Mouse (Mus musculus): ENCODE measurements around the gene Lypd8. TPM values are rescaled to one million over a fixed set of nuclear protein-coding genes. Genes with fewer than 3 reads are reported as not detected.

Lypd8 gene
- total RNA-seq, 1 experiment from 2014 or later, result not detected

DNA sequence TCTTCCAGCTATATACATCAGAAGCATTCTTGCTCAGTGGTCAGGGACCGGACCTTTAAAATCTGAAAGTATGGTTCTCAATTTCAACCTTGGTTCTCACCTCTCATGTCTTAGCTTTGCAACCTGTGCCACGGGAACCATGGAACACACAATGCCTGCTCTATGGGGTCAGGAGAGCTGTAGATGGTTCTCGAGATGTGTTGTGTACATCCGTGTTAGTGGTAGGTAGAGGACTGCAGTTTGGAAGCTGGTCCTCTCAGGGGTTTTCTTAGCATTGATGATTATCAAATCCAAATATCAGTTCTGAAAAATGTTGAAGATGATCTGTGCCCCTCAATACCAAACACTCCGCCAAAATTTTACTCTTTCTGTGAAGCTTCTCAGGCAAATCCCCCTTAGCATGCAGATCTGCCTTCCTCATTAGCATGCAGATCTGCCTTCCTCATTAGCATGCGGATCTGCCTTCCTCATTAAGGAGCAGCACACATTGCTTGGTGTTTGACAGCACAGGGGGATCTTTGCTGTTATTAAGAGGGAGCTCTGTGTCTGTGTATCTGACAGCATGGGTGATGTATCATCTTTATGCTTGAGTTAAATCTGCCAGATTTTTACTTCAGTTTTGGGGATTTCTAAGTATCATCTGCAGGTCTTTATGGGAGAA is 21.3 kb downstream of the Lypd8 start:
- DNase-seq, result no peak

- no peak for DNase-seq
Observed at GRCm38 (mm10) chr11:58400655-58401054, 21.8 kb downstream of the Lypd8 start.

- no peak for DNase-seq
Observed at GRCm38 (mm10) chr11:58408066-58408465, 29.2 kb downstream of the Lypd8 start.

GRCm38 (mm10) chr11:58418336-58418735 is 39.5 kb downstream of the Lypd8 start:
- no peak for DNase-seq

GRCm38 (mm10) chr11:58420815-58421214 is 42.0 kb downstream of the Lypd8 start, which contains the start of gene 1810065E05Rik:
Gene 1810065E05Rik (plus strand): TSS chr11:58421111.
- DNase-seq, result no peak

GRCm38 (mm10) chr11:58432259-58432658 is 53.4 kb downstream of the Lypd8 start, which contains the start of gene Gm12253:
Gene Gm12253 (plus strand): TSS chr11:58432559.
- no peak for DNase-seq

DNA sequence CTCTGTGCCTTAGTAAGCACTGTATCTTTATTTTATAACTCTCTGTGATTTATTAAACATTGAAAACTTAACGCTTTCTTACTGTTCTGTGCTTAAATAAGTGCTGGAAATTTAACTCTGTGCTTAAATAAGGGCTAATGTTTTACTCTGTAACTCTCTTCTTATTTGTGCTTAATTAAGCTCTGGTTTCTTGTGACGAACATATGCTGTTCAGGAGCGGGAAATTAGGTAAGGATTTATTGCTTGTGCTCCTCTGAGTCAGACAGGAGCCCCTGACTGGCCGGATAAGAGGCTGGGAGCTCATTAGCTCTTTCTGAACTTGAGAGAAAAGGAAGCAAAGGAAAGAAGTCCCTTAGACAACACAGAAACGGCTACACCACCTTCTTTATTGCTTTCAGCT is 59.0 kb downstream of the Lypd8 start:
- DNase-seq, result no peak

Other genes starting within 250 kb of the Lypd8 start
- 20.2 and 23.4 TPM in 2 replicates for gene Gemin5, start 210.5 kb upstream of the Lypd8 start, total RNA-seq (2021)
- 74.6 and 77.2 TPM in 2 replicates for gene Mrpl22, start 207.4 kb upstream of the Lypd8 start, total RNA-seq (2021)
- gene Igtp, start 179.5 kb upstream of the Lypd8 start, total RNA-seq (2021), result 8.5 and 8.9 TPM in 2 replicates
- gene Irgm2, start 179.4 kb upstream of the Lypd8 start, total RNA-seq (2021), result 7.1 and 9.2 TPM in 2 replicates
- gene 4930438A08Rik, start 104.2 kb upstream of the Lypd8 start, total RNA-seq (2021), result not detected in 2 replicates
- 9.1 and 9.3 TPM in 2 replicates for gene Zfp692, start 72.0 kb upstream of the Lypd8 start, total RNA-seq (2021)
- 56.7 and 59.3 TPM in 2 replicates for gene Zfp672, start 48.7 kb upstream of the Lypd8 start, total RNA-seq (2021)
- 38.5 and 47.5 TPM in 2 replicates for gene Sh3bp5l, start 48.3 kb upstream of the Lypd8 start, total RNA-seq (2021)
- not detected in 2 replicates for gene 1810065E05Rik, start 42.1 kb downstream of the Lypd8 start, total RNA-seq (2021)
- gene Gm12253, start 53.5 kb downstream of the Lypd8 start, total RNA-seq (2021), result not detected in 2 replicates
- not detected in 2 replicates for gene Lypd9, start 73.9 kb downstream of the Lypd8 start, total RNA-seq (2021)
- not detected in 2 replicates for gene Olfr30, start 83.2 kb downstream of the Lypd8 start, total RNA-seq (2021)
- not detected in 2 replicates for gene Olfr332, start 113.5 kb downstream of the Lypd8 start, total RNA-seq (2021)
- gene Olfr331, start 123.5 kb downstream of the Lypd8 start, total RNA-seq (2021), result not detected in 2 replicates
- not detected in 2 replicates for gene Olfr330, start 155.8 kb downstream of the Lypd8 start, total RNA-seq (2021)
- not detected in 2 replicates for gene Olfr329-ps, start 167.4 kb downstream of the Lypd8 start, total RNA-seq (2021)
- 0.15 TPM in 1 of 2 replicates, not detected in the other for gene Olfr328, start 176.6 kb downstream of the Lypd8 start, total RNA-seq (2021)
- gene Olfr224, start 191.5 kb downstream of the Lypd8 start, total RNA-seq (2021), result not detected in 2 replicates
- not detected in 2 replicates for gene Olfr325, start 198.7 kb downstream of the Lypd8 start, total RNA-seq (2021)
- not detected in 2 replicates for gene Olfr324, start 216.1 kb downstream of the Lypd8 start, total RNA-seq (2021)
- gene 2210407C18Rik, start 237.0 kb downstream of the Lypd8 start, total RNA-seq (2021), result not detected in 2 replicates

All from adrenal gland, postnatal 14 days (tissue).